Comparison of ENCODE assay signal across 9 mouse cellular contexts in genomic region chr7:98490328-98490727, GRCm38 (mm10). TPM values are rescaled to one million over a fixed set of nuclear protein-coding genes. Genes with fewer than 3 reads are reported as not detected.
A peak's percentile ranks its signal among the peaks of the same experiment; 100 is the strongest.
DNase-seq lines count a peak whose midpoint lies in the region; ATAC-seq and TF ChIP-seq lines count a peak whose summit lies in the region.
"Had no signal": no experiment of that assay in that cellular context is flagged by ENCODE, and none has a peak within 500 bp of the region (broad histone marks: within the 10 kb centered on the region; RNA-seq: fewer than 3 reads in every experiment).

No protein-coding gene starts in this region.

- no peak for TF ChIP-seq CTCF in E14TG2a.4 (conservative IDR thresholded peaks at IDR 0.05; ENCODE audit: low read length)
- no peak for TF ChIP-seq CTCF in heart, postnatal 0 days (IDR thresholded peaks at IDR 0.05; ENCODE audit: low read depth)
- TF ChIP-seq CTCF in liver, postnatal 0 days (IDR thresholded peaks at IDR 0.05; ENCODE audit: low read depth), result no peak

- no peak for TF ChIP-seq EP300 in heart, postnatal 0 days (IDR thresholded peaks at IDR 0.05; ENCODE audit: low read depth)
- TF ChIP-seq EP300 in liver, postnatal 0 days (IDR thresholded peaks at IDR 0.05; ENCODE audit: low read depth), result no peak

- H3K36me3 ChIP-seq in heart, embryonic 10.5 days, result no peaks in the 10 kb centered on the region
- no peaks in the 10 kb centered on the region for H3K36me3 ChIP-seq in E14TG2a.4 (ENCODE audit: insufficient read depth, low read length)
- no peaks in the 10 kb centered on the region for H3K36me3 ChIP-seq in heart, postnatal 0 days (replicated peaks; ENCODE audit: control insufficient read depth, insufficient read depth, low read length)
- H3K36me3 ChIP-seq in liver, postnatal 0 days (replicated peaks; ENCODE audit: insufficient read depth, low read length), result no peaks in the 10 kb centered on the region

- peak overlapping the region; percentile 65; the same call in 1 of the 2 replicates for H3K27ac ChIP-seq in heart, embryonic 10.5 days
- H3K27ac ChIP-seq in heart, postnatal 0 days (ENCODE audit: low read depth), result no peak overlapping the region
- H3K27ac ChIP-seq in liver, postnatal 0 days (ENCODE audit: low read depth), result peak overlapping the region; percentile 34; the same call in 1 of the 2 replicates

- H3K4me3 ChIP-seq in heart, embryonic 10.5 days, result peak overlapping the region; percentile 69
- H3K4me3 ChIP-seq in E14TG2a.4 (replicated peaks; ENCODE audit: low read length), result peak overlapping the region; percentile 76
- peak overlapping the region; percentile 43 for H3K4me3 ChIP-seq in heart, postnatal 0 days (ENCODE audit: low read depth, low read length)
- H3K4me3 ChIP-seq in liver, postnatal 0 days (ENCODE audit: low read depth, low read length), result peak overlapping the region; percentile 55

- peaks cover 43% of the 10 kb centered on the region for H3K27me3 ChIP-seq in heart, embryonic 10.5 days (ENCODE audit: insufficient read depth, poor library complexity, severe bottlenecking)
- peaks cover 83% of the 10 kb centered on the region for H3K27me3 ChIP-seq in E14TG2a.4 (ENCODE audit: insufficient read depth, low read length)
- peaks cover 6% of the 10 kb centered on the region; the same call in 1 of the 2 replicates for H3K27me3 ChIP-seq in heart, postnatal 0 days (ENCODE audit: control insufficient read depth, insufficient read depth, low read length)
- peaks cover 26% of the 10 kb centered on the region for H3K27me3 ChIP-seq in liver, postnatal 0 days (ENCODE audit: insufficient read depth, low read length)

- H3K4me2 ChIP-seq in heart, postnatal 0 days (ENCODE audit: low read depth, low read length), result peak overlapping the region; percentile 67
- H3K4me2 ChIP-seq in liver, postnatal 0 days (ENCODE audit: low read depth, low read length), result peak overlapping the region; percentile 70

- ATAC-seq in heart, postnatal 0 days (ENCODE audit: insufficient read depth, low read depth), result no peak
- no peak for ATAC-seq in liver, postnatal 0 days
- ATAC-seq in cerebellum, adult (ENCODE audit: insufficient number of reproducible peaks, low FRiP score, low TSS enrichment), result no peak
- no peak for ATAC-seq in granulocyte monocyte progenitor cell, adult 5-6 weeks (replicated peaks; ENCODE audit: poor library complexity, severe bottlenecking)

- H3K9me3 ChIP-seq in heart, embryonic 10.5 days, result no peaks in the 10 kb centered on the region
- H3K9me3 ChIP-seq in E14TG2a.4 (ENCODE audit: low read length), result peaks cover 3% of the 10 kb centered on the region
- H3K9me3 ChIP-seq in heart, postnatal 0 days (replicated peaks; ENCODE audit: control insufficient read depth, low read length), result no peaks in the 10 kb centered on the region
- no peaks in the 10 kb centered on the region for H3K9me3 ChIP-seq in liver, postnatal 0 days (ENCODE audit: low read length)

- peaks cover 63% of the 10 kb centered on the region for H3K4me1 ChIP-seq in heart, embryonic 10.5 days
- peaks cover 28% of the 10 kb centered on the region for H3K4me1 ChIP-seq in E14TG2a.4 (replicated peaks; ENCODE audit: low read depth, low read length)
- H3K4me1 ChIP-seq in heart, postnatal 0 days (ENCODE audit: control insufficient read depth, insufficient read depth), result 0 out of 2 replicates have a peak, but pooled peaks cover 7% of the 10 kb centered on the region
- H3K4me1 ChIP-seq in liver, postnatal 0 days (ENCODE audit: insufficient read depth), result peaks cover 26% of the 10 kb centered on the region

- WGBS in heart, embryonic 10.5 days, result 53% methylated on average over 4 of the region's 4 CpGs
- WGBS in heart, postnatal 0 days, result 49% methylated on average over 4 of the region's 4 CpGs
- 45% methylated on average over 4 of the region's 4 CpGs for WGBS in liver, postnatal 0 days (ENCODE audit: insufficient replicate concordance)

- DNase-seq in heart, embryonic 10.5 days (ENCODE audit: low spot score), result no peak
- no peak for DNase-seq in heart, postnatal 14 days
- no peak for DNase-seq in heart, postnatal 0 days (ENCODE audit: low spot score)
- DNase-seq in liver, postnatal 0 days, result no peak
- DNase-seq in ovary, adult 18-20 months (ENCODE audit: low spot score), result no peak

- intact Hi-C loops in heart, postnatal 14 days (cut with DNase I), result loop anchor here (5.0 kb wide), 1 partner anchor 52 kb away; no protein-coding TSS in a partner anchor

- H3K9ac ChIP-seq in heart, postnatal 0 days (replicated peaks; ENCODE audit: low read depth, low read length), result peak overlapping the region; percentile 32; the same call in 1 of the 2 replicates
- H3K9ac ChIP-seq in liver, postnatal 0 days (replicated peaks), result peak overlapping the region; percentile 57

RNA-seq across cellular contexts. Expression of gene Lrrc32, which starts 1.2 kb away (rescaled TPM):
- polyA plus RNA-seq in heart, embryonic 10.5 days (2016; fragmentation: Nextera tagmentation; extraction: Ambion mirVana), result 4.8 and 7.3 TPM in 2 replicates
- total RNA-seq in heart, postnatal 14 days (2021), result 10 to 100 TPM; 11.9 to 15.4 TPM
- total RNA-seq in heart, postnatal 0 days (2014; rRNA removed; ENCODE audit: low replicate concordance), result 10.3 and 11.4 TPM in 2 replicates
- 4.6 and 5.7 TPM in 2 replicates for polyA plus RNA-seq in heart, postnatal 0 days (2015; fragmentation: Nextera tagmentation; extraction: Ambion mirVana)
- 6.1 and 6.2 TPM in 2 replicates for polyA plus RNA-seq in liver, postnatal 0 days (2015; fragmentation: Nextera tagmentation; extraction: Ambion mirVana)
- total RNA-seq in granulocyte monocyte progenitor cell, adult 5-6 weeks (2014; fragmentation: Nextera tagmentation), result not detected in 2 replicates
- not detected in 2 replicates for total RNA-seq in granulocyte monocyte progenitor cell, adult 5-6 weeks (2017)

RNA-seq across cellular contexts. Expression of gene Gucy2d, which starts 50.1 kb away (rescaled TPM):
- polyA plus RNA-seq in heart, embryonic 10.5 days (2016; fragmentation: Nextera tagmentation; extraction: Ambion mirVana), result not detected in 2 replicates
- under 1 TPM in 1 of 2 experiments, not detected in 1; 0.17 TPM for total RNA-seq in heart, postnatal 14 days (2021)
- total RNA-seq in heart, postnatal 0 days (2014; rRNA removed; ENCODE audit: low replicate concordance), result not detected in 2 replicates
- polyA plus RNA-seq in heart, postnatal 0 days (2015; fragmentation: Nextera tagmentation; extraction: Ambion mirVana), result 0.08 TPM in 2 replicates
- not detected in 2 replicates for polyA plus RNA-seq in liver, postnatal 0 days (2015; fragmentation: Nextera tagmentation; extraction: Ambion mirVana)
- not detected in 2 replicates for total RNA-seq in granulocyte monocyte progenitor cell, adult 5-6 weeks (2014; fragmentation: Nextera tagmentation)
- not detected in 2 replicates for total RNA-seq in granulocyte monocyte progenitor cell, adult 5-6 weeks (2017)
- total RNA-seq: layer of hippocampus, postnatal 36 days had no signal

Comparison
In these comparisons a context has a peak if more than half of its experiments do, and no peak if none do; other contexts are left out.
1. RNA of gene Lrrc32, which starts 1.2 kb away (total RNA-seq): 11.9 to 15.4 TPM in heart, postnatal 14 days and 10.3 to 11.4 TPM in heart, postnatal 0 days; not detected in granulocyte monocyte progenitor cell, adult 5-6 weeks; every median in the first group is over 10 times any median in the second.
2. Peak in every context shown above with its lines, with median percentiles within 50 percentile points of each other: H3K4me3 ChIP-seq.